Mouse (Mus musculus): ENCODE measurements at regions not wholly inside any gene's neighbourhood (a gene's known extent, or its start where the extent isn't known, plus 50 kb on each side); places are given as distances from the start of the nearest gene placed in this dataset.

- no peak for DNase-seq
Observed at GRCm38 (mm10) chr15:39998063-39998462, 136.1 kb upstream of the 9330182O14Rik start.

- no peak for DNase-seq
Observed at GRCm38 (mm10) chr15:40000022-40000421, 134.1 kb upstream of the 9330182O14Rik start.

GRCm38 (mm10) chr15:40005096-40005495, 129.1 kb upstream of the 9330182O14Rik start:
- DNase-seq, result no peak

GRCm38 (mm10) chr15:40007844-40008243, 126.3 kb upstream of the 9330182O14Rik start:
- no peak for DNase-seq

GRCm38 (mm10) chr15:40013833-40014232, 120.3 kb upstream of the 9330182O14Rik start:
- no peak for DNase-seq

GRCm38 (mm10) chr15:40017019-40017418, 117.1 kb upstream of the 9330182O14Rik start:
- DNase-seq, result no peak

- DNase-seq, result no peak
Observed at GRCm38 (mm10) chr15:40017597-40017996, 116.6 kb upstream of the 9330182O14Rik start.

- no peak for DNase-seq
Observed at GRCm38 (mm10) chr15:40018047-40018791, 115.9 kb upstream of the 9330182O14Rik start.

GRCm38 (mm10) chr15:40018792-40019151, 115.4 kb upstream of the 9330182O14Rik start:
- no peak for DNase-seq

GRCm38 (mm10) chr15:40019226-40019625, 114.9 kb upstream of the 9330182O14Rik start:
- DNase-seq, result no peak

- DNase-seq, result no peak
Observed at GRCm38 (mm10) chr15:40020097-40020496, 114.1 kb upstream of the 9330182O14Rik start.

- DNase-seq, result no peak
Observed at GRCm38 (mm10) chr15:40020646-40021045, 113.5 kb upstream of the 9330182O14Rik start.

- no peak for DNase-seq
Observed at GRCm38 (mm10) chr15:40023195-40023594, 111.0 kb upstream of the 9330182O14Rik start.

GRCm38 (mm10) chr15:40032088-40032487, 102.1 kb upstream of the 9330182O14Rik start:
- no peak for DNase-seq

GRCm38 (mm10) chr15:40036181-40036580, 98.0 kb upstream of the 9330182O14Rik start:
- DNase-seq, result no peak

GRCm38 (mm10) chr15:40037266-40037665, 96.9 kb upstream of the 9330182O14Rik start:
- DNase-seq, result peak; percentile 54

- no peak for DNase-seq
Observed at GRCm38 (mm10) chr15:40046219-40046618, 87.9 kb upstream of the 9330182O14Rik start.

- DNase-seq, result no peak
Observed at GRCm38 (mm10) chr15:40047100-40047499, 87.1 kb upstream of the 9330182O14Rik start.

- no peak for DNase-seq
Observed at GRCm38 (mm10) chr15:40068051-40068450, 66.1 kb upstream of the 9330182O14Rik start.

GRCm38 (mm10) chr15:40075334-40075893, 58.8 kb upstream of the 9330182O14Rik start:
- DNase-seq, result no peak

GRCm38 (mm10) chr15:40079872-40080271, 54.3 kb upstream of the 9330182O14Rik start:
- no peak for DNase-seq

Measured in right cerebral cortex, postnatal 25 days (tissue).